Mouse (Mus musculus): ENCODE data around the gene Gpr3.

GRCm38 (mm10) chr4:133196136-133196535, 16.2 kb downstream of the Gpr3 start:
- TF ChIP-seq CTCF (IDR thresholded peaks at IDR 0.05; ENCODE audit: low read depth, low read length), result no peak
- TF ChIP-seq POLR2A (IDR thresholded peaks at IDR 0.05; ENCODE audit: insufficient read depth, low read length), result no peak

Data from ES-Bruce4 (cell line).